Mouse (Mus musculus): Measurements from ENCODE around the gene Zfp575. TPM values are rescaled to one million over a fixed set of nuclear protein-coding genes. Genes with fewer than 3 reads are reported as not detected.

Gene Zfp575
- polyA plus RNA-seq, 1 experiment from 2014 or later: 2.5 TPM

GRCm38 (mm10) chr7:24585995-24586394 is 1.4 kb downstream of the Zfp575 start:
- peaks cover 24% of the 10 kb centered on the region for H3K27me3 ChIP-seq (ENCODE audit: control insufficient read depth, insufficient read depth, low read length)
- DNase-seq (ENCODE audit: low spot score): no peak
- no peak for ATAC-seq (replicated peaks; ENCODE audit: low FRiP score)
- H3K4me1 ChIP-seq (replicated peaks; ENCODE audit: control insufficient read depth, insufficient read depth, low read length): no peaks in the 10 kb centered on the region; the same call in 1 of the 2 replicates
- no peak overlapping the region for H3K9ac ChIP-seq (ENCODE audit: low read length)
- no peak overlapping the region for H3K4me2 ChIP-seq (ENCODE audit: low read depth, low read length, severe bottlenecking)
- no peak overlapping the region for H3K4me3 ChIP-seq (ENCODE audit: low read depth, low read length)
- H3K27ac ChIP-seq (ENCODE audit: low read depth, low read length): no peak overlapping the region
- no peaks in the 10 kb centered on the region for H3K9me3 ChIP-seq (ENCODE audit: control insufficient read depth, low read length)
- no peaks in the 10 kb centered on the region for H3K36me3 ChIP-seq (ENCODE audit: control insufficient read depth, insufficient read depth, low read length)
- WGBS: 44% methylated on average over 16 of the region's 16 CpGs

- 86% methylated on average over 6 of the region's 6 CpGs for WGBS
- DNase-seq (ENCODE audit: low spot score) (no peak), ATAC-seq (replicated peaks; ENCODE audit: low FRiP score) (no peak)
- no peak overlapping the region for H3K4me2 ChIP-seq (ENCODE audit: low read depth, low read length, severe bottlenecking)
- H3K4me1 ChIP-seq (replicated peaks; ENCODE audit: control insufficient read depth, insufficient read depth, low read length): no peaks in the 10 kb centered on the region; the same call in 1 of the 2 replicates
- peaks cover 24% of the 10 kb centered on the region for H3K27me3 ChIP-seq (ENCODE audit: control insufficient read depth, insufficient read depth, low read length)
- H3K9me3 ChIP-seq (ENCODE audit: control insufficient read depth, low read length): no peaks in the 10 kb centered on the region
- no peak overlapping the region for H3K27ac ChIP-seq (ENCODE audit: low read depth, low read length)
- no peaks in the 10 kb centered on the region for H3K36me3 ChIP-seq (ENCODE audit: control insufficient read depth, insufficient read depth, low read length)
- no peak overlapping the region for H3K9ac ChIP-seq (ENCODE audit: low read length)
- H3K4me3 ChIP-seq (ENCODE audit: low read depth, low read length): no peak overlapping the region
These were observed 2.6 kb downstream of the Zfp575 start for GRCm38 (mm10) chr7:24584876-24585275.

GRCm38 (mm10) chr7:24577811-24578210 is 9.6 kb downstream of the Zfp575 start:
- Histone ChIP-seq H3K36me3 (ENCODE audit: control insufficient read depth, insufficient read depth, low read length) (no peaks in the 10 kb centered on the region), H3K4me2 (ENCODE audit: low read depth, low read length, severe bottlenecking) (no peak overlapping the region), H3K27me3 (ENCODE audit: control insufficient read depth, insufficient read depth, low read length) (no peaks in the 10 kb centered on the region), H3K4me1 (replicated peaks; ENCODE audit: control insufficient read depth, insufficient read depth, low read length) (no peaks in the 10 kb centered on the region), H3K9me3 (ENCODE audit: control insufficient read depth, low read length) (no peaks in the 10 kb centered on the region), H3K9ac (ENCODE audit: low read length) (no peak overlapping the region), H3K27ac (ENCODE audit: low read depth, low read length) (no peak overlapping the region), H3K4me3 (ENCODE audit: low read depth, low read length) (no peak overlapping the region)
- DNase-seq (ENCODE audit: low spot score) (no peak), ATAC-seq (replicated peaks; ENCODE audit: low FRiP score) (no peak)
- WGBS: 91% methylated on average over 10 of the region's 10 CpGs

GRCm38 (mm10) chr7:24574224-24574796 is 13.1 kb downstream of the Zfp575 start:
- Histone ChIP-seq H3K9me3 (ENCODE audit: control insufficient read depth, low read length) (no peaks in the 10 kb centered on the region), H3K9ac (ENCODE audit: low read length) (no peak overlapping the region; the same call in 1 of the 2 replicates), H3K36me3 (ENCODE audit: control insufficient read depth, insufficient read depth, low read length) (peaks cover 5% of the 10 kb centered on the region; the same call in 1 of the 2 replicates), H3K4me1 (replicated peaks; ENCODE audit: control insufficient read depth, insufficient read depth, low read length) (no peaks in the 10 kb centered on the region), H3K4me3 (ENCODE audit: low read depth, low read length) (no peak overlapping the region), H3K27ac (ENCODE audit: low read depth, low read length) (no peak overlapping the region), H3K27me3 (ENCODE audit: control insufficient read depth, insufficient read depth, low read length) (no peaks in the 10 kb centered on the region), H3K4me2 (ENCODE audit: low read depth, low read length, severe bottlenecking) (no peak overlapping the region)
- ATAC-seq (replicated peaks; ENCODE audit: low FRiP score) (no peak), DNase-seq (ENCODE audit: low spot score) (no peak)
- 66% methylated on average over 12 of the region's 12 CpGs for WGBS

GRCm38 (mm10) chr7:24572455-24572854 is 15.0 kb downstream of the Zfp575 start:
- no peak overlapping the region for H3K4me3 ChIP-seq (ENCODE audit: low read depth, low read length)
- 47% methylated on average over 5 of the region's 5 CpGs for WGBS
- no peak overlapping the region for H3K27ac ChIP-seq (ENCODE audit: low read depth, low read length)
- no peaks in the 10 kb centered on the region for H3K9me3 ChIP-seq (ENCODE audit: control insufficient read depth, low read length)
- H3K27me3 ChIP-seq (ENCODE audit: control insufficient read depth, insufficient read depth, low read length): no peaks in the 10 kb centered on the region
- no peak for DNase-seq (ENCODE audit: low spot score)
- no peaks in the 10 kb centered on the region for H3K4me1 ChIP-seq (replicated peaks; ENCODE audit: control insufficient read depth, insufficient read depth, low read length)
- H3K36me3 ChIP-seq (ENCODE audit: control insufficient read depth, insufficient read depth, low read length): peaks cover 5% of the 10 kb centered on the region; the same call in 1 of the 2 replicates
- no peak for ATAC-seq (replicated peaks; ENCODE audit: low FRiP score)
- H3K4me2 ChIP-seq (ENCODE audit: low read depth, low read length, severe bottlenecking): no peak overlapping the region
- H3K9ac ChIP-seq (ENCODE audit: low read length): no peak overlapping the region

GRCm38 (mm10) chr7:24571071-24571470 is 16.4 kb downstream of the Zfp575 start:
- DNase-seq (ENCODE audit: low spot score) (no peak), ATAC-seq (replicated peaks; ENCODE audit: low FRiP score) (no peak)
- Histone ChIP-seq H3K4me3 (ENCODE audit: low read depth, low read length) (no peak overlapping the region), H3K9me3 (ENCODE audit: control insufficient read depth, low read length) (no peaks in the 10 kb centered on the region), H3K9ac (ENCODE audit: low read length) (no peak overlapping the region), H3K4me2 (ENCODE audit: low read depth, low read length, severe bottlenecking) (no peak overlapping the region), H3K4me1 (replicated peaks; ENCODE audit: control insufficient read depth, insufficient read depth, low read length) (no peaks in the 10 kb centered on the region), H3K27ac (ENCODE audit: low read depth, low read length) (no peak overlapping the region), H3K36me3 (ENCODE audit: control insufficient read depth, insufficient read depth, low read length) (peaks cover 5% of the 10 kb centered on the region; the same call in 1 of the 2 replicates), H3K27me3 (ENCODE audit: control insufficient read depth, insufficient read depth, low read length) (no peaks in the 10 kb centered on the region)
- WGBS: 86% methylated on average over 4 of the region's 4 CpGs

- WGBS: 89% methylated on average over 4 of the region's 4 CpGs
- H3K9me3 ChIP-seq (ENCODE audit: control insufficient read depth, low read length): no peaks in the 10 kb centered on the region
- H3K36me3 ChIP-seq (ENCODE audit: control insufficient read depth, insufficient read depth, low read length): peaks cover 5% of the 10 kb centered on the region; the same call in 1 of the 2 replicates
- no peak overlapping the region for H3K27ac ChIP-seq (ENCODE audit: low read depth, low read length)
- H3K27me3 ChIP-seq (ENCODE audit: control insufficient read depth, insufficient read depth, low read length): no peaks in the 10 kb centered on the region
- no peak overlapping the region for H3K9ac ChIP-seq (ENCODE audit: low read length)
- no peak for DNase-seq (ENCODE audit: low spot score)
- H3K4me1 ChIP-seq (replicated peaks; ENCODE audit: control insufficient read depth, insufficient read depth, low read length): no peaks in the 10 kb centered on the region
- no peak for ATAC-seq (replicated peaks; ENCODE audit: low FRiP score)
- no peak overlapping the region for H3K4me2 ChIP-seq (ENCODE audit: low read depth, low read length, severe bottlenecking)
- no peak overlapping the region for H3K4me3 ChIP-seq (ENCODE audit: low read depth, low read length)
These were observed 18.9 kb downstream of the Zfp575 start for GRCm38 (mm10) chr7:24568512-24568911.

- Histone ChIP-seq H3K36me3 (ENCODE audit: control insufficient read depth, insufficient read depth, low read length) (peaks cover 3% of the 10 kb centered on the region; the same call in 1 of the 2 replicates), H3K4me1 (replicated peaks; ENCODE audit: control insufficient read depth, insufficient read depth, low read length) (no peaks in the 10 kb centered on the region), H3K9ac (ENCODE audit: low read length) (no peak overlapping the region), H3K27ac (ENCODE audit: low read depth, low read length) (no peak overlapping the region), H3K27me3 (ENCODE audit: control insufficient read depth, insufficient read depth, low read length) (no peaks in the 10 kb centered on the region), H3K4me2 (ENCODE audit: low read depth, low read length, severe bottlenecking) (no peak overlapping the region), H3K9me3 (ENCODE audit: control insufficient read depth, low read length) (no peaks in the 10 kb centered on the region), H3K4me3 (ENCODE audit: low read depth, low read length) (no peak overlapping the region)
- ATAC-seq (replicated peaks; ENCODE audit: low FRiP score) (no peak), DNase-seq (ENCODE audit: low spot score) (no peak)
- WGBS: 93% methylated on average over 9 of the region's 9 CpGs
These were observed 21.2 kb downstream of the Zfp575 start for GRCm38 (mm10) chr7:24566206-24566605.

GRCm38 (mm10) chr7:24565627-24566026 is 21.8 kb downstream of the Zfp575 start:
- Histone ChIP-seq H3K4me3 (ENCODE audit: low read depth, low read length) (no peak overlapping the region), H3K4me1 (replicated peaks; ENCODE audit: control insufficient read depth, insufficient read depth, low read length) (no peaks in the 10 kb centered on the region), H3K27ac (ENCODE audit: low read depth, low read length) (no peak overlapping the region), H3K4me2 (ENCODE audit: low read depth, low read length, severe bottlenecking) (no peak overlapping the region), H3K9me3 (ENCODE audit: control insufficient read depth, low read length) (no peaks in the 10 kb centered on the region), H3K27me3 (ENCODE audit: control insufficient read depth, insufficient read depth, low read length) (no peaks in the 10 kb centered on the region), H3K9ac (ENCODE audit: low read length) (no peak overlapping the region), H3K36me3 (ENCODE audit: control insufficient read depth, insufficient read depth, low read length) (peaks cover 3% of the 10 kb centered on the region; the same call in 1 of the 2 replicates)
- WGBS: 93% methylated on average over 11 of the region's 11 CpGs
- ATAC-seq (replicated peaks; ENCODE audit: low FRiP score) (no peak), DNase-seq (ENCODE audit: low spot score) (no peak)

All from forebrain, embryonic 11.5 days (tissue).